Mouse (Mus musculus): ENCODE results near the gene Gm48551. TPM values are rescaled to one million over a fixed set of nuclear protein-coding genes. Genes with fewer than 3 reads are reported as not detected.
A peak's percentile ranks its signal among the peaks of the same experiment; 100 is the strongest.

The Gm48551 gene
- total RNA-seq, 2 experiments from 2014 or later: 3.7 TPM; not detected in 1

DNA sequence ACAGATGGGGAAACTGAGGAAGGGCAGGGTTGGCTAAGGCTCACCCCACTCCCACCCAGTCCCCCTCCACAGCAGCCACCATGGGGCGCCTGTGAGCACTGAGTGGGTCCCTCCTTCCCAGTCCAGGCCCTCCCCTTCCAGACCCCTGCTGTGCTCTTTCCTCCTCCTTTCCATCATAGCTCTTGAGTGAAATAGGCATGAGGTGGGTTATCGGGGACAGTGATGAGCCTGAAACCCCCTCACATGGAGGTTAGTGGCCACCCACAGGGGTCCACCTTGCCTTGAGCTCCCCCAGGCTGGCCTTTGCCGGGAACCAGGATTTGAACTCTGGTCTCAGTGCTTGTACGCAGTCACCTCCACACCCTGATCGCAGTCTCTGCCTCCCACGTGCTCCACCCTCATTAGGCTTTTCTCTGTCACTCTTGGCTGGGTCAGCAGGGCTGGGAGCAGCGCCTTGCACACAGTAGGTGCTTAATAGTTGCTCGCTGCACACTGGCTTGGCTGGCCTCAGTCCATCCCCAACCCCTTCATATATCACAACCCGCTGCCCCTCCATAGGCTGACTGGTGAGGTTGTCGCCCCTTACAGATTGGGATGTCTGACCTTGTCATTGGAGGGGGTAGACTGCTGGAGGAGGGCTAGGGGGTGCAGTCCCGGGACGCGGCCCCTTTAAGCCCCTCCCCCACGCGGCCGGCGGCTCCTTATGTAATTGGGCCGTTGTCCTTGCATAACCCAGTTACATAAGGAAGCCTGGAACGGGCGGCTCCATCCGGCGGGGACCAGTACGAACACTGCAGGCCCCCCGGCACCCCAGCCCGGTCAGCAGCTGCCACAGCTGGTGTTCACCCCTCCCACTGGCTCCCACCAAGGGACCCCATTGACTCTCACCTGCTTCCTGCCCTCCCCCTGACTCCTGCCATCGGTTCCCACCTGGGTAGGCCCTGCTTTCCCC lies 29.3 kb downstream of the Gm48551 start:
- no peak for ATAC-seq (replicated peaks; ENCODE audit: low FRiP score, poor library complexity, severe bottlenecking)

DNA sequence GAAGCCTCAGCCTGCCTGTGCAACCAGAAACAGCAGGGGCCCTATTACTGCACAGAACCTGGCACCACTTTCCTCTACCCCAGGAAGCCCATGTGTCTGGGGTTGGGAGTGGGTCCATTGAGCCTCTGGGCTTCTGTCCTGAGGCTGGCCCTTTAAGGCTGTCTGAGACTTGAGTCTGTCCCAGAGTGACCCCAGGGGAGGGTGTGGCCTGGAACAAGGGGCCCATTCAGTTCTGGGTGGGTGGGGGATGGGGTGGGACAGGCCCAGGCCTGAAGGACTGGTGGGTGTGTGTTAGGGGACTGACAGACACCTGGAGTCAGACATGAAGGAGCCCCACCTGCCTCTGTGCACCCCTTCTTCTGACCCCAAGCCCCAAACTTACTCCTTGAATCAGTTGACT lies 30.4 kb downstream of the Gm48551 start:
- no peak for ATAC-seq (replicated peaks; ENCODE audit: low FRiP score, poor library complexity, severe bottlenecking)

DNA sequence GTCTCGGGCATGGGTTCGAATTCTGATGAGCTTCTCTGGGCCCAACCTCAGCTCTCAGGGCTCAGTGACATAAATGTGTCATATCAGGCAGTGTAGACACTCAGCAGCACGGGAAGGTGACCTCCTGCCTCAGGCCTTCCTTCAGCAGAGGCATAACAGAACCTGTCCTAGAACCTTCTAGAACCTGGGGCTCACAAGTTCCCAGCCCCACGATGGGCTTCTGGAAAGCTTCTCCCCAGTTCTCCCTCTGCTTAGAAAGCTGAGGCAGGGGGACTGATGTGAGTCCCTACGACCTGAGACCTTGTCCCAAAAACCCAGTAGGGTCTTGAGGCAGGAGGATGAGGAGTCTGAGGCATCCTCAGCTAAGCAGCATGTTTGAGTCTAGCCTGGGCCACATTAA lies 30.9 kb downstream of the Gm48551 start:
- ATAC-seq (replicated peaks; ENCODE audit: low FRiP score, poor library complexity, severe bottlenecking): no peak

DNA sequence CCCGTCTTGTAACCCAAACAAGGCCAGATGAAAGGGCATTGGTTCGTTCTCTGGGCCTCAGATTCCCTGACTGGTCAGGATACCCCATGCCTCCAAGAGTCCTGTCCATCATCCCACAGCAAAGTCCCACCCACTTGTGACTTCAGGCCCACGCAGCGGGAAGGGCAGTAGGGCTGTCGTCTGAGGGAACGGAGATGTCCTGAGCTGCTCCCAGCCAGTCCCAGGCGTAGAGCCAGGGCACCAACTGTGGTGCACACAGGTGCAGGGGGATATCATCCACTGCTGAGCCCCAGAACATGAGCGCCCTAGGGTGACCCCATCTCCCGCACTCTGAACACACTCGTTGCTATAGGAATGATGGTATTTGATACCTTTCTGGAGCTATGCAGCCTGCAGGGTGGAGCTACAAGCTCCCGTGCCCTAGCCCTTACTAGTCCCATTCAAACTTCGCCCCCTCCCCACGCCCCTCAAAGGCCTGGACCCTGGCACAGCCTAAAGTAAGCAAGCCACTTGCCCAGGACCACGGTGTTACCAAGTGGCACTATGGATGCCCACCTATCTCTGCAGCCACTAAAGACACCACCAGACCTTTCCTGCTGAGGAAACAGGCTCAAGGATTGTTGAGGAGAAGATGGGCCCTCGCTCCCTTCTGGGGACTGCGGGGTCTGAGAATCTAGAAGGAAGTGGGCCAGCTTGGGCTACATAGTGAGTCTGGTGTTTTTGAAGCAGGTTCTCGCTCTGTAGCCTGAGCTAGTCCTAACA lies 31.5 kb downstream of the Gm48551 start:
- ATAC-seq (replicated peaks; ENCODE audit: low FRiP score, poor library complexity, severe bottlenecking): no peak

DNA sequence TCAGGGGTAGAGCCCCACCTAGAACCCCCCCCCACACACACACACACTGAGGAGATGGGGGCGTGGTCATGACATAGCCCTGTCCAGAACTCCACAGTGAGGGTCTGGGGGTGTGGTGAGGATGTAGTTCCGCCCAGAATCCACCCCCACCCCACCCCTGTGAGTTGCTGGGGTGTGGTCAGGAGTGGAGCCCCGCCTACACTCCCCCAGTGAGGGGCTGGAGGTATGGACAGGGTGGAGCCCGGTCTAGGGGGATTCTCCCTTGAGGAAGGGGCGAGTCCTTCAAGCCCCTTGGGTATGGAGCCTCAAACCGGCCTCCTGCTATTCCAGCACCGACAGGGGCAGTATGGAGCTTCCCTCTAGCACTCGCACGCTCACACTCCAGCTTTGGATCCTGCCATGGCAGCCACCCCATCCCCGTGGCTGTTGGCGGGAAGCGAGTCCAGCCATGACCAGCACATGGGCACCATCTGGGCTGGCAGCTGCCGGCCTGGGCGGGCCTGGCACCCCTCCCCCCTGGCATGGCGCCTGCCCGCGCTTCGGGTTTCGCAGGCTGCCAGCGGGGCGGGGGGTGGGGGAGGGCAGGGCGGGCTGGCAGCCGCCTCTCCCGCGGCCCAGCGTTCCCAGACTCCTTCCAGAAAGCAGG lies 32.4 kb downstream of the Gm48551 start:
- ATAC-seq (replicated peaks; ENCODE audit: low FRiP score, poor library complexity, severe bottlenecking): 0 out of 2 replicates have a peak, but pooled peaks have one; percentile 12

DNA sequence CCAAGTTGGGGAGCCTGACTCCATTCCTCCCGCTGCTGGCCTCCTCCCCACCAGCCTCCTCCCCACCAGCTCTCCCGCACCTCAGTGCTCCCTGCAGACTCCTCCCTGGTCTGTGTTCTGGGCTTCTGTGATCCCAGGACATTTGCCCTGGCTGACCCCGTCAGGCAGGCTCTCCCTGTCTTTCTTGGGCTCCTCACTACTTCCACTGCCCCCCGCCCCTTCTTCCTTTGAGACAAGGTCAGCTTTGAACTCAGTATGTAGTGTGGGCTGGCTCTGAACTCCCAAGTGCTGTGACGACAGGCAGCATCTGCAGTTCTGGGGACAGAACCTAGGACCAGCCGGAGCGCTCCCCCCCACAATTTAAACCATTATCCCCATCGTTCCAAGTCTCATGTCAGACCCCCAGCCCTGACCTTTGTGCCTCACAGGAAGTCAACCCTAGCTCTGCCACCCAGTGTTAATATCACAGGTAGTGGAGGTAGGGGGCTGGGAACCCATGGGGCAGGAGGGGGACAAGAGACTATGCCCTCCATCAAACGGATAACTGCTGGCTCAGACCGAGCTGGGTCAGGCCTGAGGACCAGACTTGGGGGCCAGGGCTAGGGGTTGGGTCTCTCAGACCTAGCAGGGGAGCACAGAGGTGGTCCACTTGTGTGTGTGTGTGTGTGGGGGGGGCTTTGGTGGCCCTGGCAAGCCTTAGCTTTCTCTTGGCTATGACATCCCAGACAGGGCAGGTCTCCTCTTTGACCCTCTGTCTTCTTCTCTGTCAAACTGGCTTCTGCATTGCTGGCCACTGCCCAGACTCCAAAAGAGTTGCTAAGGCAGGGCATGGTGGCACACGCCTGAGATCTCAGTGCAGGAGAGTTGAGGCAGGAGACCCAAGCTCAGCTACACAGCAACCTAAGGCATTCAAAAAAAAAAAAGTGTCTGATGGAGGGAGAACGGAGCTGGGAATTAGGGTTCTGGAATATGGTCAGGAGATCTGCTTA lies 33.3 kb downstream of the Gm48551 start:
- no peak for ATAC-seq (replicated peaks; ENCODE audit: low FRiP score, poor library complexity, severe bottlenecking)

DNA sequence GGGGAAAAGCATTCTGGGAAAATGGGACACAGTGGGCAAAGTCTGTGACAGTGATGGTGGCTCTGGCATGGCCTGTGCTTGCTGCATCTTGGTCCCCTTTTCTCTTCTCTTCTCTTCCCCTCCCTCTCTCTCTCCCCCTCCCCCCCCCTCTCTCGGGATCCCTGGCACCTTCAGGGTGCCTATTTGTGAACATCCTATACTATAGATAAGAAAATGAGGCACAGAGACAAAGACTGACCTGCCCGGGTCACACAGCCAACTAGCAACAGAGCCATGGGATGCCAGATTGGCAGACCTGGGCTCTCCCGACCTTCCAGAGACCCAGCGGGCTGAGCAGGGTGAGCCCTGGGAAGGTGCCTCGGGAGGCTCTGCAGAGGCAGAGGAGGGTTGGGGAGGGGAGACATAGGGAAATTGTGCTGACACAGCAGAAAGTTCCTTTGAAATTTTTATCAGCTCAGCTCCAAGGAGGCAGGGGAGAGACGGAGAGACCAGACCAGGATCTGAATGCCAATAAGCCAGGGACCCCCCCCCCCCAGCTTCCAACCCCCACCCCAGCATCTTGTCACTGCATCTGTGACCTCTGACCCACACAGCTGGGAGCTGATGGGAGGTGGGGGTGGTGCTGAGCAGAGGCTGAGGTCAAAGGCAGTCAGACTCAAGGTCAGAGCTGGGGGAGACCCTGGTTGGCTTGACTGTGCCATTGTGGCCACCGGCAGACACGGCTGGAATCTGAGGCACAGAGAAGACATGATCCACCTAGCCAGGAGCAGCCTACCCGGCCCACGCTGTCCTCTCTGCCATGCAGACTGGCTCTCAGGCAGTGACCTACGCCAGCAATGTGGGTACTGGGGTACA lies 34.2 kb downstream of the Gm48551 start:
- ATAC-seq (replicated peaks; ENCODE audit: low FRiP score, poor library complexity, severe bottlenecking): no peak

DNA sequence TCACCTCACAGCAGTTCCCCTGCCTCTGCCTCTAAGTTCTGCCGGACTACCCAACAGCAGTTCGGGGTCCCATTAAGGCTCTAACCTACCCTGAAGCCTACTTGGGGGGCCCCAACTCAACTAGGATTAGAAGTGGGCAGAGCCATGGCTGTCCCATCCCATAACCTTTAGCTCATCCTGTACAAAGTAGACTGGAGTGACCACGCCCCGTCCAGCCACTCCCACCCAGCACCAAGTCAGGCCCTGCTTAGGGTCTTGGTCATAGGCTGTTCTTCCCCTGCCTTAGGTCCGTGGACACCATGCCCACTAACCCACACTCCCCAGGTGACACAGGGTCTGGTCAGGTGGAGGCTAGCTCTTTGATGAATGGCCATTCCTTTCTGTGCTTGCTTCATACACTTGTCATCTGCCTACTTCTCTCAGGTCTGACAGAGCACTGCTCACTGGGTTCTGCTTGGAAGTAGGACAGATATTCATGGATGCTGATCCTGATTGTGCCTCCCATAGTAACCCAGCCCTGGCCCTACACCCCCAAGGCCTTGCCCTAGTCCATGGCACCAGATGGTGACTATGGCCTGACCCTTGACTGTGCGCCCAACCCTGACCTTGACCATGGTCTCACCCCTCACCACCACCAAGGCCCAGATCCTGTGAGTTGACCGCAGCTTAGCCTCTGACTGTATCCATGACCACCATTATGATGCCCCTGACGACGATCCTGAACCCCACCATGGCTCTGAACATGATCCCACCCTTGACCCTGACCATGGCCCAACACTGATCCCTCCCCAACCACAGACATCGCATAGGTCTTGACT lies 35.1 kb downstream of the Gm48551 start:
- ATAC-seq (replicated peaks; ENCODE audit: low FRiP score, poor library complexity, severe bottlenecking): no peak

DNA sequence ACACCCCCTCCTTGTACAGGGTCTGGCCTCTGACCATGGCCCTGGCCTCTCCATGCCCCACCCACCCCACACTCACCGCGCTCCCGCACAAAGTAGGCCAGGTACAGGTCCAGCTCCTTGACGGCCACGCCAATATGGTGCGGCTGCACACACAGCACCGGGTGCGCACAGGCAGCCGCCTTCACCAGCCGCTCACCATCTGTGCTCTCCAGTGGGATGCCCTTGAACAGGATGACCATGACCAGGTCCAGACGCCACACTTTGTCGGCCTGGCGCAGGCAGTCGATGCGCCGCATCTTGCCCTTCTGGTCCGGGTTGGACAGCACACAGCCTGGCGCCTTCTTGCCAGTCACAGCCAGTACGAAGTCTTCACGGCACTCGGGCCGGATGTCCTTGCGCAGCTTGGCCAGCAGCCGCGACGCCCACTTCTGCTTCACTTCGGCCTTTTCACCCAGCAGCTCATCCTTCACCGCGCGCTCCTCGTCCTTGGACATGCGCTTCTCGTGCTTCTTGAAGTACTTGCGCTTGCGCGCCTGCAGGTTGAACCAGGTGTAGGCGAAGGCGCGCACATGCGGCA lies 36.0 kb downstream of the Gm48551 start:
- ATAC-seq (replicated peaks; ENCODE audit: low FRiP score, poor library complexity, severe bottlenecking): no peak

DNA sequence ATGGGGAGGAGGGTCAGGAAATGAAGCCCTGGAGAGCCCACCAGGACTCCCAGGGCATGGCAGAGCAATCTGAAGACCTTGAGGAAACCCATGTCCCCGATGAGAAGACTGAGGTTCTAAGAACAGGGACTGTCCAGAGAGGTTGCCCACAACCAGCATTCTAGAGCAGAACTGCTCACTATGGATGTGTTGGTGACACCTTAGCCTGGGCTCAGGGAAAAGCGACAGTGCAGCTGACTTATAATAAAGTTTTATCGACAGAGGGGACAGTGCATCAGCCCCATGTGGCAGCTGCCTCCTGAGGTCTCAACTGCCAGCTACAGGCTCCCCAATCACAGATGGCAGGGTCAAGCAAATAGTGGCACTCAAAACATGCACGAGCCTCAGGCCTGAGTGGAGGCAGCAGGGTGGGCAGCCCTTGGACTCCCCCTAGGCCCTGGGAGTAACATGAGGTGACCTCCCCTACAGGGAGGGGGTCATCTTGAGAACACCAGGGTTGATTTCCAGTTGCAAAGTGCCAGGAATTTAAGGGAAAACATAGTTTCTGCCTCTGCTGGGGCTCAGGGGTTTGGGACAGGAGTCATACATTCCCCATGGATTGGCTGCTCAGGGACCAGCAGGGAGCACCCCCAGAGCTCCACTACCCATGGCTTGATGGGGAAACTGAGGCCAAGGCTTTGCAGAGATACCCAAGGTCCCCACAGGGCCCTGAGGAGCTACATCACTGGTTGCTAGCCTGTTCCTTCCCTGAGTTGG lies 37.0 kb downstream of the Gm48551 start:
- no peak for ATAC-seq (replicated peaks; ENCODE audit: low FRiP score, poor library complexity, severe bottlenecking)

DNA sequence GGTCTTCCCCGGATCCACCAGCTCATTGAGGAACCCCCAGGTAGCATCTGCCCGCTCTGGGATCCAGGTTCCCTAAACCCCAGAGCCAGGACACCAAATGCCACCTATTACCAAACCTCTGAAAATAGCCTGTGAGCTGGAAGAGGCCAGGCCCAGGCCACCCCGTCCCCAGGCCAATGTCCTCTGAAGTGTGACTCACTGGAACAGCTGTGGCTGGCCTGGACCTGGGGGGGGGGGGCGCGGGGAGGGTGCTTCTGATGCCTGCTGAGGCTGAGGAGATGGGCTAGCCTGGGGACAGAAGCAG lies 37.5 kb downstream of the Gm48551 start:
- ATAC-seq (replicated peaks; ENCODE audit: low FRiP score, poor library complexity, severe bottlenecking): no peak

DNA sequence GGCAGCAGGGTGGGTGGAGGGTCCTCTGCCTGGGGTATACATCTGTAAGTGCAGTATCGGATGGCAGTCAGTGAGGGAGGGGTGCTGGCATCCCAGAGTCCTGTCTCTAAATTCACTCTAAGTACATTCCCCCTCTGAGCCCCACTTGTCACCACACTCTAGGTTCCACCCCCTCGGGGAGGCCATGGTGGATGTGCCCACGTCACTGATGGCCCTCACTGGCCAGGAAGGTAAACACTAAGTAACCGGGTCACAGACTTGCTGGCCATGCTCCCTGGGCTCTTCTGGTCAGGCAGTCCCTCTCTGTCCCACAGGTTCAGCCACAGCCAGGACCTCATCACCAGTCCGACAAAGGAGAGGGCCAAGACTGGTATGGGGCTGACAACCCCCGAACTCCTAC lies 37.9 kb downstream of the Gm48551 start:
- no peak for ATAC-seq (replicated peaks; ENCODE audit: low FRiP score, poor library complexity, severe bottlenecking)

DNA sequence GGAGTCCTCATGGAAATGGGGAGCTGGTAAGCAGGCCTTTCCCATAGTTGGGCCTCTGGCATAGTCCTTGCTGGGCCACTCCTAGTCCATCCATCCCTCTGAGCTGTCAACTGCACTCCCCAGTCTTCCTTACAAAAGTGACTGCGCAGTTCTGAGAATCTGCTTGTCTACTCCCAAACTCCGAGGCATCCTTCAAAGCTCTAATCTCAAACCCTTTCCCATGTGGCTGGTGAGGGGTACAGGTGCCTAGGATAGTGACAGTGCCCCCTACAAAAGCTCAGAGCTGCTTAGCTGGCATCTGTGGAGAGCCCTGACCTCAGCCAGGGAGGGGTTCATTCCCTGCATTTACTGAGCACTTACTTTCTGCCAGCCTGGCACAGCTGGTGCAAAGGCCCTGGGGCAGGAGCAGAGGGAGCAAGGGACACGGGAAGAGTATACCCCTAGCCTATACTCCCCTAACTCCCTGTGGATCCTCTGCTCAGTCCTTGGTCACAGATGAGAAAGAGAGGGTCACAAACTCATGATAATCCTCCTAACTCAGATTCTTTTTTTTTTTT lies 38.5 kb downstream of the Gm48551 start:
- no peak for ATAC-seq (replicated peaks; ENCODE audit: low FRiP score, poor library complexity, severe bottlenecking)

DNA sequence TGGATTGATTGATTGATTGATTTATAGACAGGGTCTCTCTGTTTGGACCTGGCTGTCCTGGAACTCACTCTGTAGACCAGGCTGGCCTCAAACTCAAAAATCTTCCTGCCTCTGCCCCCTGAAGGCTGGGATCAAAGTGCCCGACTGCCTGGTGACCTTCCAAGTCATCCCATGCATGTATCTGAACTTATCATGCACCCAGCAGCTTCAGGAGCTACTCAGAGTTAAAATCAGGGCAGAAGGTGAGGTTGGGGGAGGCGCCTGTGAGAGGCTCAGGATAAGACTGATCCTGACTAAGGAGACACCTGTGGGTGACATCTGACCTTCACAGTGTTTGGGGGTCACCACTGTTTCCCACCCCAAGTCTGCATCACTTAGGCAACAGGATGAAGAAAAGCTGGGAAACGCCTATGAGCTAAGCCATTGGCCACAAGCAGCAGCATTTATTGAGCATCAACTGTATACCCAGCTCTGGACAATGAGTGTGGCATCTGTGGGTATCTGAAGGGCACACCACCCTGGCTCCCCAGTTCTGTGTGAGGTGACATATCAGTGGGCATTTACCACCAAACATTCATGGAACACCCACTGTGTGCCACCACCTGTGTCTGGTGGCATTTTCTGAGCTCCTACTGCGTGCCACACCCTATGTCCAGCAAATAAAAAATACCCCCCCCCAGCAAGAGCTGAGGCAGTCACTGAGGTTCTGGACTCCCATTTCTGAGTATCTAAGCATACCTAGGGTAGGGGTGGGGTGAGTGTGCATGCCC lies 39.4 kb downstream of the Gm48551 start:
- ATAC-seq (replicated peaks; ENCODE audit: low FRiP score, poor library complexity, severe bottlenecking): no peak

DNA sequence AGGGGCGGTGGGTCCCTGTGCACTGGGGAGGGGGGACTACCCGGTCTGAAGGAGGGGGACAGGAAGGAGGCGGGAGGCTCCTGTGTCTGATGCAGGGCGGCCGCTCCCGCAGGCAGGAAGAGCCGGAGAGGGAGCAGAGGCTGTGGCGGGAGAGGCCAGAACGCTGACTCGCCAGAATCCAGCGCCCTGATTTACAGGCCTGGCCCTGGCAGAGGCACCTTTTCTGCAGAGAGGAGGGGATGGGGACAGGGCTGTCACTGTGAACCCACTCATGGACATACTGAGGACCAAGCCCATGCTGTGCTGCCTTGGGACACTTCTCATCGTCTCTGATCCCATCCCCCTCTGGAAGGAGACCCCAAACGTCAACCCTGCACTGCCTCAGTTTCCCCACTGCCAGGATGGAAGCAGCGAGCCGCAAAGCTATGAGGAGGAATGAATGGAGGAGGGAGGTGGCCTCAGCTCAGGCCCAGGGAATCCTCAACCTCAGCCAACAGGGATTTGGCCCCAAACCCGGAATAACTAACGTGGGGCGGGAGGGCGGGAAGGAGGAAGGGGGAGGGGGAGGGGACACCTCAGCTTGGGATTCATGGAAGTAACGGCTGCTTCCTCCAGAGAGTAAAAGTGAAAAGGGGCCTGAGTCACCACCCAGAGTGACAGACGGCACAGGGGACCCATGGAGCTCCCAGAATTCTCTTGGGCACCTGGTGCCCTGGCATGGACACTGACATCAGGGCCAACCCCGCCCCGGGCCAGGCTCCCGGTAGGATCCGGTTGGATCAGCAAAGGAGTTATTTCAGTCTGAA lies 40.2 kb downstream of the Gm48551 start:
- no peak for ATAC-seq (replicated peaks; ENCODE audit: low FRiP score, poor library complexity, severe bottlenecking)

Measured in erythroblast, adult 5-6 weeks (primary cell).